Mouse (Mus musculus) gastrocnemius, adult 2 months (tissue): ENCODE results near the gene Cd200r3. TPM values are rescaled to one million over a fixed set of nuclear protein-coding genes. Genes with fewer than 3 reads are reported as not detected.
A peak's percentile ranks its signal among the peaks of the same experiment; 100 is the strongest.

Experiments used
- DNase-seq: peaks from one replicate; pipeline ENCODE4 v3.0.0; 2022
- H3K27ac ChIP-seq: fragments of 200-600 bp; 2 replicates; pipeline ENCODE4 v1.8.1; 2022; ENCODE audit warnings: mild to moderate bottlenecking
- H3K4me3 ChIP-seq: fragments of 200-600 bp; 2 replicates; pipeline ENCODE4 v1.8.1; 2022; ENCODE audit warnings: mild to moderate bottlenecking, moderate library complexity
- CTCF ChIP-seq: fragments of 200-600 bp; IDR thresholded peaks from 2 replicates; pipeline ENCODE4 v1.8.1; 2022; ENCODE audit warnings: antibody characterized with exemption, mild to moderate bottlenecking, moderate library complexity
- intact Hi-C: fragments of 180-260 bp; cut with DNase I; formaldehyde crosslinking; loops from one replicate; pipeline ENCODE4 v1.15.1; 2025
- total RNA-seq, 2 experiments: library from RNA; stranded (reverse); gene quantifications; 2 replicates each; pipeline ENCODE4 v1.2.3; 2021

Gene Cd200r3
- total RNA-seq, 2 experiments from 2014 or later, result not detected

DNA sequence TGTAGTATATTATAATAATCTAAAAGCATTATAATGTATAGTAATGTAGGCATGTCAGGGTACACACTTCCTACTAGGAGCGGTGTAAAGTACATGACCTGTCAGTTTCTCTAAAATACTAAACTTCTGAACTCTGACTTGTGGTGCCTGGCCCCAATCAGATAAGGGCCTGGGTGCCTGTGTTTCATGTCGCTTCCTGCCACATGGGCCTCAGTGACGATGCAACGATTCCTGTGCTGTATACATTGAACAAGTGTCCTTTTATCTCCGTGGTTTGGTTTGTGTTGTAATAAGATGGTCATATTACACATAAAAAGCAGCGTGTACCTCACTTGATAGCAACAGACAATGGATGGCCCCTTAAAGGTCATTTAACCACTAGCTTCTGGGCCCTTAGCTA, 81.8 kb downstream of the Cd200r3 start:
- Histone ChIP-seq H3K27ac (no peak overlapping the region), H3K4me3 (no peak overlapping the region)
- no peak for DNase-seq
- no peak for TF ChIP-seq CTCF
- intact Hi-C loops, result loop anchor here (10.0 kb wide), 1 partner anchor 261 kb away; the partner anchor contains the start of gene Cd200r1

DNA sequence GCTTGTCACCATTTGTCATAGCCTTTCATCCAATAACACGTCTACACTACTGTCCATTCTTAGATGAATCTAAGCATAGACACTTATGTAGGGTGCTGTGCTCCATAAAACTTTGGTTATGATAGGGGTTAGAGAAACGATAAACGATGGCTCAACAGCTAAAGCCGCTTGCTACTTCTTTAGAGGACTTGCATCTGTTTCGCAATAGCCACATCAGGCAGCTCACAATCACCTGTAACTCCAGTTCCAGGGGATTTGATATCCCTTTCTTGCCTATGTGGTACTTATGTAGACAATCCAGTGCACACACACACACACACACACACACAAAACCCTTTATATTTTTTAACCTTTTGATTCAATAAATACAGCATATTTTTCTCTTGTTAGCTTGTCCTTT, 85.6 kb downstream of the Cd200r3 start:
- DNase-seq, result no peak
- no peak for TF ChIP-seq CTCF
- Histone ChIP-seq H3K27ac (peak overlapping the region; percentile 24; the same call in 1 of the 2 replicates), H3K4me3 (no peak overlapping the region)
- intact Hi-C loops, result loop anchor here (10.0 kb wide), 1 partner anchor 264 kb away; the partner anchor contains the start of gene Cd200r1

DNA sequence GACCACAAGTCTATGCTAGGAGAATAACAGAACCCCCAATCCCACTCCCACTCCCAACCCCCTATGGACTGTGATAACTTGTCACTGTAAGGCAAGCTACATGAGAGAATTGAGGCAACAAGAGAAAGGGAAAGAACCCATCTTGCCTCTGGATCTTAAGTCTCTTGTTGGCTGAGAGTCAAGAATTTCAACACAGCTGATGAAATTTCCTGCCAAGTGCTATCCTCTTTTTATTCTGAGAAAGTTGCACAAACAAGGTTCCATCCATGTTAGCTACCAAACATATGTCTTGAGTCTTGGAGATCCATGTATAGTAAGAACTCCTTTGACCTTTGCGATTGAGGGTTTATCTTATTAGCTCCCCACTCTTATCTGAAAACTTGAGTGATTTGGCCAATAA, 86.0 kb downstream of the Cd200r3 start:
- intact Hi-C loops, result loop anchor here (10.0 kb wide), 1 partner anchor 265 kb away; the partner anchor contains the start of gene Cd200r1
- DNase-seq, result no peak

DNA sequence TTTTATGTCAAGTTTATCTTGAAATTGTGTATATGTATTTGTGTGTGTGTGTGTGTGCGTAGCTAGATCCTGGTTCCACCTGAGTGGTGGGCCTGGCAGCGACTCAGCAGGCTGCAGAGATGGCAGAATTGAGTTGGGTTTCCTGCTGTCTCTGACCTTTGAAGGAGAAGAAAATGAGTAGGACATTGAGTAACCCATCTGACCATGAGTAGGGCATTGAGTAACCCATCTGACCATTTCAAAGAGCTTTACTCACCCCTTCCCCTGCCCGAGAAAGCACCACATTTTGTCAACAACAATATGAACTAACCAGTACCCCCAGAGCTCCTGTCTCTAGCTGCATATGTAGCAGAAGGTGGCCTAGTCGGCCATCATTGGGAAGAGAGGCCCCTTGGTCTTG, 86.6 kb downstream of the Cd200r3 start:
- intact Hi-C loops, result no loop called here
- DNase-seq, result no peak
- no peak for TF ChIP-seq CTCF
- Histone ChIP-seq H3K27ac (peak overlapping the region; percentile 35; the same call in 1 of the 2 replicates), H3K4me3 (no peak overlapping the region)

More for the DNA sequence above, 86.0 kb downstream of the Cd200r3 start:
- Histone ChIP-seq H3K27ac (peak overlapping the region; percentile 35; the same call in 1 of the 2 replicates), H3K4me3 (no peak overlapping the region)
- TF ChIP-seq CTCF, result no peak

DNA sequence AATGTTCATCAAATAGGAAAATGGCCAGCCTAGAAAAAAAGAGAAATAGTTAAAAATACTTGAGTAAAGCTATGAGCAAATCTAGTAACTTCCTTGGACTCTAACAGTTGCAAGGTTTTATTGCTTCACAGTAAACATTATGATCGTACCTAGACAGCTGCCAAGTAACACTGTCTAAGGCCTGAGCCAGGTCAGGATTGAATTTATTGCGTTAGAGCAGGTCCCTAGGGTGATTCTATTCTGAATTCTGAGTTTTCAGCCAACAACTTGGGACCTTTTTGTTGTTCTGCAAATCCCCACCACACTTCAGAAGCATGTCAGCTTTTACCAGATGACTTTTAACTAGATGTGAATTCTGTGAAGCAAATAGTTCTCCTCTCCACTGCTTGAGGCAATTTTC, 87.3 kb downstream of the Cd200r3 start:
- intact Hi-C loops, result no loop called here
- peak; percentile 27 for DNase-seq
- no peak overlapping the region for H3K4me3 ChIP-seq
- no peak for TF ChIP-seq CTCF
- peak overlapping the region; percentile 68 for H3K27ac ChIP-seq

Other genes with a start within 250 kb of the Cd200r3 start
- gene Nepro, start 219.4 kb upstream of the Cd200r3 start, total RNA-seq, result 1 to 10 TPM; 3.2 to 3.4 TPM
- gene Gtpbp8, start 197.3 kb upstream of the Cd200r3 start, total RNA-seq, result 10 to 100 TPM in 1 of 2 experiments, 1 to 10 TPM in 1; 8.3 to 10.5 TPM
- gene Cd200r1, start 177.9 kb upstream of the Cd200r3 start, total RNA-seq, result under 1 TPM in 1 of 2 experiments, not detected in 1; 0.11 TPM
- not detected for gene Cd200r4, start 131.9 kb upstream of the Cd200r3 start, total RNA-seq
- gene Cd200r2, start 76.6 kb upstream of the Cd200r3 start, total RNA-seq, result not detected
- 10 to 100 TPM; 18.7 to 21.8 TPM for gene Ccdc80, start 149.7 kb downstream of the Cd200r3 start, total RNA-seq
- gene Slc35a5, start 215.0 kb downstream of the Cd200r3 start, total RNA-seq, result 1 to 10 TPM; 3.6 to 3.8 TPM
- 10 to 100 TPM; 21.4 to 22.4 TPM for gene Atg3, start 215.1 kb downstream of the Cd200r3 start, total RNA-seq